Mouse (Mus musculus): ENCODE results near the gene Ttc13. TPM values are rescaled to one million over a fixed set of nuclear protein-coding genes. Genes with fewer than 3 reads are reported as not detected.

Gene Ttc13
- total and polyA plus RNA-seq, 2 experiments from 2014 or later: 64.8 to 66.5 TPM

DNA sequence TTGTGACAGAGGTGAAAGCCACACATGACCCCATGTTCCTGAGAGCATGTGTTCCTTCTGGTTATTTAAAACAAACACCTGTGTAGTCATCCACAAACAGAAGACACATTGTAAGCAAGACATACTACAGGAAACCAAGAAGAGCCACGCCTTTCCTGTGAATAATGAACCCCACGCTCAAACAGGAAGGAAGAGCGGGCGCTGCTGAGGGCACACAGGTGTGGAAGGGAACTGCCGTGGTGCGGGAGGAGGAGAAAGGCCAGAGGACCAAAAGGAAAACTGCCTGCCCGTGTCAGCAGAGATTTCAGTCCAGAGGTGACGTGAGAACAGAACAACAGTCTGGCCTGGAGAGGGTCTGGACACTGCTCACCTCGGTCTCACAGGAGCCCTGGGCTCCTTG, 20.8 kb downstream of the Ttc13 start:
- Histone ChIP-seq H3K27ac (ENCODE audit: low read depth, low read length) (no peak overlapping the region), H3K4me2 (ENCODE audit: low read depth, low read length, poor library complexity, severe bottlenecking) (no peak overlapping the region), H3K9me3 (ENCODE audit: low read length) (no peaks in the 10 kb centered on the region), H3K36me3 (ENCODE audit: insufficient read depth, low read length) (peaks cover 46% of the 10 kb centered on the region), H3K27me3 (ENCODE audit: insufficient read depth, low read length) (no peaks in the 10 kb centered on the region), H3K9ac (replicated peaks; ENCODE audit: low read length, poor library complexity, severe bottlenecking) (no peak overlapping the region), H3K4me1 (ENCODE audit: insufficient read depth, low read length) (no peaks in the 10 kb centered on the region), H3K4me3 (ENCODE audit: low read depth, low read length) (no peak overlapping the region)
- 93% methylated on average over 9 of the region's 9 CpGs for WGBS
- no peak for TF ChIP-seq CTCF (IDR thresholded peaks at IDR 0.05)
- DNase-seq (ENCODE audit: low spot score): no peak
- no peak for ATAC-seq (ENCODE audit: low FRiP score)

GRCm38 (mm10) chr8:124700271-124700670, 21.5 kb downstream of the Ttc13 start:
- no peak for DNase-seq (ENCODE audit: low spot score)
- no peak for ATAC-seq (ENCODE audit: low FRiP score)
- Histone ChIP-seq H3K4me1 (ENCODE audit: insufficient read depth, low read length) (no peaks in the 10 kb centered on the region), H3K4me3 (ENCODE audit: low read depth, low read length) (no peak overlapping the region), H3K27me3 (ENCODE audit: insufficient read depth, low read length) (no peaks in the 10 kb centered on the region), H3K9me3 (ENCODE audit: low read length) (no peaks in the 10 kb centered on the region), H3K4me2 (ENCODE audit: low read depth, low read length, poor library complexity, severe bottlenecking) (no peak overlapping the region), H3K9ac (replicated peaks; ENCODE audit: low read length, poor library complexity, severe bottlenecking) (no peak overlapping the region), H3K27ac (ENCODE audit: low read depth, low read length) (no peak overlapping the region), H3K36me3 (ENCODE audit: insufficient read depth, low read length) (peaks cover 50% of the 10 kb centered on the region)
- 86% methylated on average over 5 of the region's 5 CpGs for WGBS
- TF ChIP-seq CTCF (IDR thresholded peaks at IDR 0.05): no peak

GRCm38 (mm10) chr8:124695424-124696100, 26.2 kb downstream of the Ttc13 start:
- no peaks in the 10 kb centered on the region for H3K27me3 ChIP-seq (ENCODE audit: insufficient read depth, low read length)
- no peak overlapping the region for H3K27ac ChIP-seq (ENCODE audit: low read depth, low read length)
- TF ChIP-seq CTCF (IDR thresholded peaks at IDR 0.05): no peak
- DNase-seq (ENCODE audit: low spot score) (no peak), ATAC-seq (ENCODE audit: low FRiP score) (no peak)
- no peaks in the 10 kb centered on the region for H3K4me1 ChIP-seq (ENCODE audit: insufficient read depth, low read length)
- H3K4me2 ChIP-seq (ENCODE audit: low read depth, low read length, poor library complexity, severe bottlenecking): no peak overlapping the region
- no peak overlapping the region for H3K4me3 ChIP-seq (ENCODE audit: low read depth, low read length)
- H3K9ac ChIP-seq (replicated peaks; ENCODE audit: low read length, poor library complexity, severe bottlenecking): no peak overlapping the region
- WGBS: 96% methylated on average over 22 of the region's 22 CpGs
- H3K9me3 ChIP-seq (ENCODE audit: low read length): no peaks in the 10 kb centered on the region
- peaks cover 50% of the 10 kb centered on the region for H3K36me3 ChIP-seq (ENCODE audit: insufficient read depth, low read length)

GRCm38 (mm10) chr8:124691706-124692105, 30.1 kb downstream of the Ttc13 start:
- no peaks in the 10 kb centered on the region for H3K9me3 ChIP-seq (ENCODE audit: low read length)
- H3K9ac ChIP-seq (replicated peaks; ENCODE audit: low read length, poor library complexity, severe bottlenecking): no peak overlapping the region
- H3K36me3 ChIP-seq (ENCODE audit: insufficient read depth, low read length): peaks cover 50% of the 10 kb centered on the region
- H3K4me2 ChIP-seq (ENCODE audit: low read depth, low read length, poor library complexity, severe bottlenecking): no peak overlapping the region
- TF ChIP-seq CTCF (IDR thresholded peaks at IDR 0.05): no peak
- H3K27ac ChIP-seq (ENCODE audit: low read depth, low read length): no peak overlapping the region
- no peak for ATAC-seq (ENCODE audit: low FRiP score)
- no peaks in the 10 kb centered on the region for H3K4me1 ChIP-seq (ENCODE audit: insufficient read depth, low read length)
- WGBS: 97% methylated on average over 4 of the region's 4 CpGs
- H3K27me3 ChIP-seq (ENCODE audit: insufficient read depth, low read length): no peaks in the 10 kb centered on the region
- DNase-seq (ENCODE audit: low spot score): no peak
- no peak overlapping the region for H3K4me3 ChIP-seq (ENCODE audit: low read depth, low read length)

- no peaks in the 10 kb centered on the region for H3K27me3 ChIP-seq (ENCODE audit: insufficient read depth, low read length)
- 94% methylated on average over 13 of the region's 13 CpGs for WGBS
- ATAC-seq (ENCODE audit: low FRiP score) (no peak), DNase-seq (ENCODE audit: low spot score) (no peak)
- H3K27ac ChIP-seq (ENCODE audit: low read depth, low read length): no peak overlapping the region
- no peak overlapping the region for H3K9ac ChIP-seq (replicated peaks; ENCODE audit: low read length, poor library complexity, severe bottlenecking)
- H3K4me3 ChIP-seq (ENCODE audit: low read depth, low read length): no peak overlapping the region
- no peaks in the 10 kb centered on the region for H3K9me3 ChIP-seq (ENCODE audit: low read length)
- H3K36me3 ChIP-seq (ENCODE audit: insufficient read depth, low read length): peaks cover 36% of the 10 kb centered on the region
- no peak for TF ChIP-seq CTCF (IDR thresholded peaks at IDR 0.05)
- no peak overlapping the region for H3K4me2 ChIP-seq (ENCODE audit: low read depth, low read length, poor library complexity, severe bottlenecking)
- no peaks in the 10 kb centered on the region for H3K4me1 ChIP-seq (ENCODE audit: insufficient read depth, low read length)
Measured at GRCm38 (mm10) chr8:124688899-124689298, 32.9 kb downstream of the Ttc13 start.

- Histone ChIP-seq H3K9ac (replicated peaks; ENCODE audit: low read length, poor library complexity, severe bottlenecking) (no peak overlapping the region), H3K27ac (ENCODE audit: low read depth, low read length) (no peak overlapping the region), H3K4me1 (ENCODE audit: insufficient read depth, low read length) (0 out of 2 replicates have a peak, but pooled peaks cover 1% of the 10 kb centered on the region), H3K4me2 (ENCODE audit: low read depth, low read length, poor library complexity, severe bottlenecking) (no peak overlapping the region), H3K4me3 (ENCODE audit: low read depth, low read length) (no peak overlapping the region), H3K36me3 (ENCODE audit: insufficient read depth, low read length) (peaks cover 46% of the 10 kb centered on the region), H3K27me3 (ENCODE audit: insufficient read depth, low read length) (no peaks in the 10 kb centered on the region), H3K9me3 (ENCODE audit: low read length) (no peaks in the 10 kb centered on the region)
- no peak for DNase-seq (ENCODE audit: low spot score)
- ATAC-seq (ENCODE audit: low FRiP score): no peak
- 67% methylated on average over 10 of the region's 10 CpGs for WGBS
- TF ChIP-seq CTCF (IDR thresholded peaks at IDR 0.05): no peak
Measured at GRCm38 (mm10) chr8:124682218-124682617, 39.6 kb downstream of the Ttc13 start.
